Mouse (Mus musculus) skeletal muscle tissue, postnatal 0 days (tissue): ENCODE data around the gene Chic2. TPM values are rescaled to one million over a fixed set of nuclear protein-coding genes. Genes with fewer than 3 reads are reported as not detected.

Experiments
- polyA plus RNA-seq: library from polyadenylated mRNA; unstranded; fragments of >200 nt; fragmentation: Nextera tagmentation; extraction: Ambion mirVana; gene quantifications from 2 replicates; pipeline ENCODE4 v1.2.1, GENCODE M21; 2015

The Chic2 gene
- polyA plus RNA-seq: 32.0 and 34.6 TPM in 2 replicates

GRCm38 (mm10) chr5:75044310-75044904 is at the start of gene Chic2:
Chic2 (minus strand) TSS chr5:75044774.

GRCm38 (mm10) chr5:75075383-75075941 is 30.9 kb upstream of the Chic2 start, which contains the start of gene Gsx2:
Gsx2 (plus strand) TSS chr5:75075601.

Other genes with a start within 250 kb of the Chic2 start
- not detected in 2 replicates for gene Gsx2, start 30.8 kb upstream of the Chic2 start, polyA plus RNA-seq
- gene Pdgfra, start 107.5 kb upstream of the Chic2 start, polyA plus RNA-seq: 14.7 and 17.2 TPM in 2 replicates